Mouse (Mus musculus): Measurements from ENCODE around the gene Rbpms2. TPM values are rescaled to one million over a fixed set of nuclear protein-coding genes. Genes with fewer than 3 reads are reported as not detected.

The Rbpms2 gene
- total RNA-seq, 1 experiment, result 44.7 TPM

DNA sequence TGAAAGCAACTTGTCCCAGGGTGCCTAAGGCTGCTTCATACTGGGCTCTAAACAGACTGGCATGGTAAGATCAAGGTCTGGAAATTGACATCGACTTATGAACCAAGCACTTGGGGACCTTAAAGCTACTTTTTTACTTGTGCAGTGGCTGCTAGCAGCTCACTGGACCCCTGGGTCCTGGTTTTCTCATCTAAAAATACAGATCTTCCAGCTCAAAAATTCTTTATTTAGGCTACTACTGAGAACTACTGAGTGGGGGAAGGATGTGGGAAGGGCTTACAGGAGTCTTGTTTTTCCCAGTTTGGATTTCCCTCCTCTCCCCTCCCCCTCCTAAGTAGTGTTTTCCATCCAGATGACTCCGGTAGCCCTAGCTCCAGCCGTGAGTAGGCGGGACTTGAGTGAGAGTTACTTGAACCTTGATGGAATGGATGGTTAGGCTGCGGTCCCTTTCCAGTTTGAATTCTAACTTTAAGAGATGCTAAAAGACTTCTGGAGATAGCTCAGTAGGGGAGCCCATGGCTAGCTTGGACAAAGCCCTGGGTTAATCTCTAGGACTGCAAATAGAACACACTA is 11.5 kb downstream of the Rbpms2 start:
- H3K27ac ChIP-seq (ENCODE audit: insufficient read depth, low read depth, low read length, poor library complexity, severe bottlenecking), result peak overlapping the region; percentile 83; the same call in 1 of the 2 replicates
- H3K9ac ChIP-seq (ENCODE audit: insufficient read depth, low read depth, low read length, poor library complexity, severe bottlenecking), result peak overlapping the region; percentile 27; the same call in 1 of the 2 replicates
- DNase-seq (ENCODE audit: low read depth, low spot score), result peak; percentile 90
- peaks cover 21 to 44% of the 10 kb centered on the region in 2 experiments for H3K4me1 ChIP-seq (ENCODE audit: control insufficient read depth in 2 of 2, insufficient read depth in 2 of 2, low read length in 2 of 2, poor library complexity in 1 of 2)
- H3K36me3 ChIP-seq (ENCODE audit: control insufficient read depth, insufficient read depth, low read length, poor library complexity, severe bottlenecking), result peaks cover 7% of the 10 kb centered on the region; the same call in 1 of the 2 replicates
- TF ChIP-seq ZNF384 (IDR thresholded peaks at IDR 0.05; ENCODE audit: low read depth, low read length), result no peak
- TF ChIP-seq CHD2 (IDR thresholded peaks at IDR 0.05; ENCODE audit: low read depth, low read length), result peak; percentile 50; the same call in 1 of the 2 replicates
- TF ChIP-seq HCFC1 (IDR thresholded peaks at IDR 0.05; ENCODE audit: borderline replicate concordance, insufficient read depth, low read length), result no peak
- TF ChIP-seq MAFK (IDR thresholded peaks at IDR 0.05; ENCODE audit: insufficient read depth, low read depth, low read length), result no peak
- TF ChIP-seq ZC3H11A (IDR thresholded peaks at IDR 0.05; ENCODE audit: borderline replicate concordance, low read depth, low read length), result no peak
- peak overlapping the region; percentile 13 to 25; a peak in 2 of 4 replicates for H3K4me3 ChIP-seq (ENCODE audit: insufficient read depth in 1 of 2, low read depth in 1 of 2, low read length in 2 of 2, poor library complexity in 1 of 2, severe bottlenecking in 1 of 2)
- in situ Hi-C loops (cut with MboI; ENCODE audit: low sequenced_read_pairs in 2 of 2, unreplicated experiment in 2 of 2), result no loop called here
- no peaks in the 10 kb centered on the region for H3K9me3 ChIP-seq (ENCODE audit: control insufficient read depth, insufficient read depth, low read depth, low read length)

- TF ChIP-seq MAFK (IDR thresholded peaks at IDR 0.05; ENCODE audit: insufficient read depth, low read depth, low read length), result no peak
- TF ChIP-seq ZNF384 (IDR thresholded peaks at IDR 0.05; ENCODE audit: low read depth, low read length), result peak; percentile 7; the same call in 1 of the 2 replicates
- Histone ChIP-seq H3K4me1 (ENCODE audit: control insufficient read depth in 2 of 2, insufficient read depth in 2 of 2, low read length in 2 of 2, poor library complexity in 1 of 2) (peaks cover 27 to 47% of the 10 kb centered on the region in 2 experiments), H3K9me3 (ENCODE audit: control insufficient read depth, insufficient read depth, low read depth, low read length) (no peaks in the 10 kb centered on the region), H3K9ac (ENCODE audit: insufficient read depth, low read depth, low read length, poor library complexity, severe bottlenecking) (peak overlapping the region; percentile 72), H3K27ac (ENCODE audit: insufficient read depth, low read depth, low read length, poor library complexity, severe bottlenecking) (peak overlapping the region; percentile 99), H3K36me3 (ENCODE audit: control insufficient read depth, insufficient read depth, low read length, poor library complexity, severe bottlenecking) (peaks cover 7% of the 10 kb centered on the region; the same call in 1 of the 2 replicates), H3K4me3 (ENCODE audit: insufficient read depth in 1 of 2, low read depth in 1 of 2, low read length in 2 of 2, poor library complexity in 1 of 2, severe bottlenecking in 1 of 2) (peak overlapping the region; percentile 25 to 39)
- in situ Hi-C loops (cut with MboI; ENCODE audit: low sequenced_read_pairs in 2 of 2, unreplicated experiment in 2 of 2), result no loop called here
- DNase-seq (ENCODE audit: low read depth, low spot score), result no peak
These were observed 12.1 kb downstream of the Rbpms2 start for GRCm38 (mm10) chr9:65641446-65642052.

GRCm38 (mm10) chr9:65642546-65642945 is 13.1 kb downstream of the Rbpms2 start:
- in situ Hi-C loops (cut with MboI; ENCODE audit: low sequenced_read_pairs in 2 of 2, unreplicated experiment in 2 of 2), result no loop called here
- H3K4me1 ChIP-seq (ENCODE audit: control insufficient read depth in 2 of 2, insufficient read depth in 2 of 2, low read length in 2 of 2, poor library complexity in 1 of 2), result peaks cover 25 to 47% of the 10 kb centered on the region in 2 experiments
- peak overlapping the region; percentile 99; the same call in 1 of the 2 replicates for H3K27ac ChIP-seq (ENCODE audit: insufficient read depth, low read depth, low read length, poor library complexity, severe bottlenecking)
- no peak overlapping the region for H3K9ac ChIP-seq (ENCODE audit: insufficient read depth, low read depth, low read length, poor library complexity, severe bottlenecking)
- H3K4me3 ChIP-seq (ENCODE audit: insufficient read depth in 1 of 2, low read depth in 1 of 2, low read length in 2 of 2, poor library complexity in 1 of 2, severe bottlenecking in 1 of 2), result no peak overlapping the region
- no peaks in the 10 kb centered on the region for H3K9me3 ChIP-seq (ENCODE audit: control insufficient read depth, insufficient read depth, low read depth, low read length)
- peaks cover 7% of the 10 kb centered on the region; the same call in 1 of the 2 replicates for H3K36me3 ChIP-seq (ENCODE audit: control insufficient read depth, insufficient read depth, low read length, poor library complexity, severe bottlenecking)
- TF ChIP-seq CHD2 (IDR thresholded peaks at IDR 0.05; ENCODE audit: low read depth, low read length) (no peak), HCFC1 (IDR thresholded peaks at IDR 0.05; ENCODE audit: borderline replicate concordance, insufficient read depth, low read length) (no peak), ZNF384 (IDR thresholded peaks at IDR 0.05; ENCODE audit: low read depth, low read length) (no peak), MAFK (IDR thresholded peaks at IDR 0.05; ENCODE audit: insufficient read depth, low read depth, low read length) (no peak), ZC3H11A (IDR thresholded peaks at IDR 0.05; ENCODE audit: borderline replicate concordance, low read depth, low read length) (no peak)
- no peak for DNase-seq (ENCODE audit: low read depth, low spot score)

GRCm38 (mm10) chr9:65644960-65645359 is 15.5 kb downstream of the Rbpms2 start:
- Histone ChIP-seq H3K4me1 (ENCODE audit: control insufficient read depth in 2 of 2, insufficient read depth in 2 of 2, low read length in 2 of 2, poor library complexity in 1 of 2) (peaks cover 20 to 40% of the 10 kb centered on the region in 2 experiments), H3K27ac (ENCODE audit: insufficient read depth, low read depth, low read length, poor library complexity, severe bottlenecking) (no peak overlapping the region), H3K36me3 (ENCODE audit: control insufficient read depth, insufficient read depth, low read length, poor library complexity, severe bottlenecking) (peaks cover 13% of the 10 kb centered on the region; the same call in 1 of the 2 replicates), H3K4me3 (ENCODE audit: insufficient read depth in 1 of 2, low read depth in 1 of 2, low read length in 2 of 2, poor library complexity in 1 of 2, severe bottlenecking in 1 of 2) (no peak overlapping the region), H3K9ac (ENCODE audit: insufficient read depth, low read depth, low read length, poor library complexity, severe bottlenecking) (no peak overlapping the region), H3K9me3 (ENCODE audit: control insufficient read depth, insufficient read depth, low read depth, low read length) (no peaks in the 10 kb centered on the region)
- no peak for DNase-seq (ENCODE audit: low read depth, low spot score)
- in situ Hi-C loops (cut with MboI; ENCODE audit: low sequenced_read_pairs in 2 of 2, unreplicated experiment in 2 of 2), result no loop called here
- TF ChIP-seq ZC3H11A (IDR thresholded peaks at IDR 0.05; ENCODE audit: borderline replicate concordance, low read depth, low read length) (no peak), ZNF384 (IDR thresholded peaks at IDR 0.05; ENCODE audit: low read depth, low read length) (no peak), MAFK (IDR thresholded peaks at IDR 0.05; ENCODE audit: insufficient read depth, low read depth, low read length) (no peak), HCFC1 (IDR thresholded peaks at IDR 0.05; ENCODE audit: borderline replicate concordance, insufficient read depth, low read length) (no peak), CHD2 (IDR thresholded peaks at IDR 0.05; ENCODE audit: low read depth, low read length) (no peak)

Data from ES-E14 (cell line).